Mouse (Mus musculus) neural tube, embryonic 14.5 days (tissue): ENCODE measurements around the gene Rpa2. TPM values are rescaled to one million over a fixed set of nuclear protein-coding genes. Genes with fewer than 3 reads are reported as not detected.
A peak's percentile ranks its signal among the peaks of the same experiment; 100 is the strongest.

Experiments used
- ATAC-seq: fragments of 200-750 bp; cut with Nextera tagmentation; 2 replicates; pipeline ENCODE4 v1.8.0; 2017; ENCODE audit warnings: low read depth, mild to moderate bottlenecking, moderate TSS enrichment, moderate library complexity
- H3K27ac ChIP-seq: fragments of 300-500 bp; sonication (generic); 2 replicates; pipeline ENCODE4 v1.5.1; 2014; ENCODE audit warnings: low read depth, mild to moderate bottlenecking, control low read depth, low read length, moderate library complexity, mixed read lengths
- H3K27me3 ChIP-seq: fragments of 300-500 bp; sonication (generic); 2 replicates; pipeline ENCODE4 v1.6.1; 2014; ENCODE audit warnings: low read length; ENCODE audit not compliant: control insufficient read depth, insufficient read depth
- H3K36me3 ChIP-seq: fragments of 300-500 bp; sonication (generic); 2 replicates; pipeline ENCODE4 v1.6.1; 2014; ENCODE audit warnings: low read length, mixed read lengths; ENCODE audit not compliant: control insufficient read depth, insufficient read depth
- H3K4me1 ChIP-seq: fragments of 300-500 bp; sonication (generic); 2 replicates; pipeline ENCODE4 v1.6.1; 2014; ENCODE audit warnings: low read length; ENCODE audit not compliant: control insufficient read depth, insufficient read depth
- H3K4me2 ChIP-seq: fragments of 300-500 bp; sonication (generic); 2 replicates; pipeline ENCODE4 v1.6.1; 2014; ENCODE audit warnings: mild to moderate bottlenecking, low read depth, low read length, control low read depth
- H3K4me3 ChIP-seq: fragments of 300-500 bp; sonication (generic); 2 replicates; pipeline ENCODE4 v1.5.1; 2014; ENCODE audit warnings: low read depth, low read length, control low read depth, mixed read lengths
- H3K9ac ChIP-seq: fragments of 300-500 bp; sonication (generic); replicated peaks from 2 replicates; pipeline ENCODE4 v1.6.1; 2014; ENCODE audit warnings: low read depth, mild to moderate bottlenecking, control low read depth, low read length, mixed read lengths
- H3K9me3 ChIP-seq: fragments of 300-500 bp; sonication (generic); 2 replicates; pipeline ENCODE4 v1.6.1; 2016; ENCODE audit warnings: low read length; ENCODE audit not compliant: control insufficient read depth
- WGBS: fragments of 180-500 bp; shearing (Covaris S2); extraction: QIAGEN DNeasy Blood & Tissue Kit; methylation state at CpG from one replicate; pipeline ENCODE4 v1.1.7; 2014; 5-methylcytosine and 5-hydroxymethylcytosine counted together
- polyA plus RNA-seq: library from polyadenylated mRNA; unstranded; fragments of >200 nt; fragmentation: Nextera tagmentation; extraction: Ambion mirVana; gene quantifications from 2 replicates; pipeline ENCODE4 v1.2.1, GENCODE M21; 2014

Gene Rpa2
- 33.7 and 35.0 TPM in 2 replicates for polyA plus RNA-seq

- no peak within 1 kb of the TSS for H3K27ac ChIP-seq
- peak; percentile 97 for ATAC-seq
- H3K36me3 ChIP-seq, result no peaks in the 10 kb centered on the region
- 0 out of 2 replicates have a peak, but pooled peaks cover 9% of the 10 kb centered on the region for H3K4me1 ChIP-seq
- H3K4me2 ChIP-seq, result peak within 1 kb of the TSS; percentile 87
- under 1% methylated on average over 69 of the region's 71 CpGs for WGBS
- H3K4me3 ChIP-seq, result peak within 1 kb of the TSS; percentile 55
- no peaks in the 10 kb centered on the region for H3K9me3 ChIP-seq
- H3K27me3 ChIP-seq, result no peaks in the 10 kb centered on the region
- peak within 1 kb of the TSS; percentile 32 for H3K9ac ChIP-seq
Measured at GRCm38 (mm10) chr4:132767914-132768876, at the start of gene Rpa2. Gene Rpa2 (plus strand): TSS chr4:132768332.

DNA sequence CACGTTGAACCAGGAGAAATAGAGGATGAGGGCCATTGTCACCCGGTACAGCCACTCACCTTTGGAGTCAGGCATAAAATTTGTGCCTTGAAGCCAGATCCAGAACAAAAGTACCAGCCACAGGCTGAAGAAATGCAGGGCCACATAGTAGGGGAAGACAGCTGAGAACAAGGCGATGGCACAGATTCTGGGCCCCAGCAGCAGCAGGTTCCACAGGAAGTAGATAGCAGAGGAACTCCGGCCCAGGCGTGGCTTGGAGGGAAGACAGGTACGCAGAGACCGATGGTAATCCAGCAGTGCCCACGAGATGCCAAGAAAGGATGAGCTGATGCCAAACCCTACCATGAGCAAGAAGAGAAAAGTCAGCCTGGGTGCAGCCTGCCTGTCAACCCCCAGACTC is 39.9 kb upstream of the Rpa2 start:
- no peak overlapping the region for H3K4me2 ChIP-seq
- no peak overlapping the region for H3K9ac ChIP-seq
- H3K36me3 ChIP-seq, result peaks cover 3% of the 10 kb centered on the region; the same call in 1 of the 2 replicates
- no peaks in the 10 kb centered on the region for H3K27me3 ChIP-seq
- no peak overlapping the region for H3K4me3 ChIP-seq
- ATAC-seq, result no peak
- H3K27ac ChIP-seq, result no peak overlapping the region
- no peaks in the 10 kb centered on the region for H3K9me3 ChIP-seq
- WGBS, result 89% methylated on average over 8 of the region's 8 CpGs
- peaks cover 5% of the 10 kb centered on the region; the same call in 1 of the 2 replicates for H3K4me1 ChIP-seq

GRCm38 (mm10) chr4:132731616-132732015 is 36.5 kb upstream of the Rpa2 start:
- Histone ChIP-seq H3K4me2 (peak overlapping the region; percentile 76), H3K27me3 (no peaks in the 10 kb centered on the region), H3K9ac (peak overlapping the region; percentile 63), H3K27ac (no peak overlapping the region), H3K4me1 (peaks cover 5% of the 10 kb centered on the region; the same call in 1 of the 2 replicates), H3K36me3 (no peaks in the 10 kb centered on the region), H3K9me3 (no peaks in the 10 kb centered on the region), H3K4me3 (peak overlapping the region; percentile 52)
- WGBS, result 45% methylated on average over 12 of the region's 12 CpGs
- ATAC-seq, result no peak

- Histone ChIP-seq H3K4me3 (peak within 1 kb of the TSS; percentile 52), H3K9me3 (no peaks in the 10 kb centered on the region), H3K36me3 (no peaks in the 10 kb centered on the region), H3K27me3 (no peaks in the 10 kb centered on the region), H3K4me2 (peak within 1 kb of the TSS; percentile 76), H3K9ac (peak within 1 kb of the TSS; percentile 63), H3K4me1 (peaks cover 5% of the 10 kb centered on the region; the same call in 1 of the 2 replicates), H3K27ac (no peak within 1 kb of the TSS)
- 1% methylated on average over 33 of the region's 34 CpGs for WGBS
- ATAC-seq, result peak; percentile 96
Measured at GRCm38 (mm10) chr4:132732148-132732684, 35.9 kb upstream of the Rpa2 start, which contains the start of gene Xkr8. Gene Xkr8 (minus strand): TSS chr4:132732546.

- no peak for ATAC-seq
- H3K36me3 ChIP-seq, result no peaks in the 10 kb centered on the region
- WGBS, result 92% methylated on average over 25 of the region's 25 CpGs
- H3K27ac ChIP-seq, result no peak overlapping the region
- H3K9me3 ChIP-seq, result no peaks in the 10 kb centered on the region
- no peaks in the 10 kb centered on the region for H3K27me3 ChIP-seq
- peaks cover 5% of the 10 kb centered on the region; the same call in 1 of the 2 replicates for H3K4me1 ChIP-seq
- H3K9ac ChIP-seq, result no peak overlapping the region
- no peak overlapping the region; the same call in 1 of the 2 replicates for H3K4me3 ChIP-seq
- H3K4me2 ChIP-seq, result no peak overlapping the region
Measured at GRCm38 (mm10) chr4:132733071-132733770, 34.9 kb upstream of the Rpa2 start.

DNA sequence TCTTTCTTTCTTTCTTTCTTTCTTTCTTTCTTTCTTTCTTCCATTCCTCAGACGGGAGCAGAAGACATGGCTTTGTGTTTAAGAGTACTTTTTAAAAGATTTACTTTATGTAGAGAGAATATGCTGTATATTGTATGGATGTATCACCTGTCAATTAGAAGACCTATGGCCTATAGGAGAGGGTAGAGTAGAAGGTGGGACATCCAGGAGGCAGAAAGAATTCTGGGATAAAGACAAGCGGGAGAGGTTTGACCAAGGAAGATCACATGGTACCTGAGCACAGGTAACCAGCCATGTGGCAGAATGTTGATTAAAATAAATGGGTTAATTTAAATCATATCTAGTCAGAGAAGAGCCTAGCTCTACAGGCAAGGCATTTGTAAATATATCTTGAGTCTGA is 33.4 kb upstream of the Rpa2 start:
- no peak for ATAC-seq
- Histone ChIP-seq H3K27ac (no peak overlapping the region), H3K36me3 (no peaks in the 10 kb centered on the region), H3K4me1 (peaks cover 5% of the 10 kb centered on the region; the same call in 1 of the 2 replicates), H3K9ac (no peak overlapping the region), H3K4me2 (no peak overlapping the region), H3K4me3 (no peak overlapping the region), H3K9me3 (no peaks in the 10 kb centered on the region), H3K27me3 (no peaks in the 10 kb centered on the region)
- 94% methylated on average over 2 of the region's 2 CpGs for WGBS

DNA sequence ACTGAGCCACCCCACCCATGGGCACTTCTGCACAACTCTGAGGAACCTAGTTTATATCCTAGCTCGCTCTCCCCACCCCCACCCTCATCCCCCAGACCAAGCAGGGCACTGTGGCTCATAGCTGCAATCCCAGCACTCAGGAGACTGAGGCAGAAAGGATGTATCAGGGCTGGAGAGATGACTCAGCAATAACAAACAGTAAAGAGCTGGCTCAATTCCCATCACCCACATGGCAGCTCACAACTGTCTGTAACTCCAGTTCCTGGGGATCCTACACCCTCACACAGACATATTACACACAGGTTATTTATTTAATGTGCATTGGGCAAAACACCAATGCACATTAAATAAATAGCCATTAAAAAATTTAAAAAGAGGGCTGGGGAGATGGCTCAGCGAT is 32.7 kb upstream of the Rpa2 start:
- no peaks in the 10 kb centered on the region for H3K27me3 ChIP-seq
- H3K9ac ChIP-seq, result no peak overlapping the region
- no peaks in the 10 kb centered on the region for H3K36me3 ChIP-seq
- ATAC-seq, result no peak
- H3K27ac ChIP-seq, result no peak overlapping the region
- whole genome bisulfite sequencing, result 75% methylated on average over 2 of the region's 2 CpGs
- no peaks in the 10 kb centered on the region for H3K9me3 ChIP-seq
- no peak overlapping the region for H3K4me2 ChIP-seq
- peaks cover 5% of the 10 kb centered on the region; the same call in 1 of the 2 replicates for H3K4me1 ChIP-seq
- H3K4me3 ChIP-seq, result no peak overlapping the region

DNA sequence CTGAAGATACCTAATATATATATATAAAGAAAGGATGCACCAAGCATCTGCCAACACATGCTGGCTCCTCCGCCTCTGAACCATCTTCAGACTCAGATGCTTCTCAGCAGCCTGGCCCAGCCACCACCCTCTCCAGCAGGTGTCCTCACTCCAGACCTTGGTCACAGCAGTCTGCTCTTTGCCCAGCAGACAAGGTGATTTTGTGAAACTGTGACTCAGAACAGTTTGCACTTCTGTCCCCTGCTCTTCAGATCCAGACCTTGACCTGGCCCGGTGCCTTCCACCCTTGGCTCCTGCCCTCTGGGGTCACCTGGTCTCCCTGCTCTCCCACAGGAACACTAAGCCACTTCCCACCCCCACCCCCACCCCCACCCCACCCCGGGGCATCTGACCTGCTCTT is 32.2 kb upstream of the Rpa2 start:
- Histone ChIP-seq H3K27ac (no peak overlapping the region), H3K27me3 (no peaks in the 10 kb centered on the region), H3K4me3 (no peak overlapping the region), H3K9ac (no peak overlapping the region), H3K4me1 (peaks cover 5% of the 10 kb centered on the region; the same call in 1 of the 2 replicates), H3K36me3 (no peaks in the 10 kb centered on the region), H3K9me3 (no peaks in the 10 kb centered on the region), H3K4me2 (no peak overlapping the region)
- WGBS, result 72% methylated on average over 3 of the region's 3 CpGs
- no peak for ATAC-seq
